Mouse (Mus musculus) heart, adult 2 months (tissue): ENCODE measurements around the gene Narfl.

Source experiments
- CTCF ChIP-seq: fragments of 200-600 bp; IDR thresholded peaks from 2 replicates; pipeline ENCODE4 v1.8.1; 2022; ENCODE audit warnings: antibody characterized with exemption, mild to moderate bottlenecking, moderate library complexity
- EP300 ChIP-seq: fragments of 200-500 bp; IDR thresholded peaks from 2 replicates; pipeline ENCODE4 v1.6.1; 2011; ENCODE audit warnings: low read depth, low read length, control low read depth; ENCODE audit not compliant: insufficient read depth
- POLR2A ChIP-seq: fragments of 200-500 bp; IDR thresholded peaks from 2 replicates; pipeline ENCODE4 v1.6.1; 2011; ENCODE audit warnings: mild to moderate bottlenecking, low read depth, low read length, control low read depth; ENCODE audit not compliant: insufficient read depth

DNA sequence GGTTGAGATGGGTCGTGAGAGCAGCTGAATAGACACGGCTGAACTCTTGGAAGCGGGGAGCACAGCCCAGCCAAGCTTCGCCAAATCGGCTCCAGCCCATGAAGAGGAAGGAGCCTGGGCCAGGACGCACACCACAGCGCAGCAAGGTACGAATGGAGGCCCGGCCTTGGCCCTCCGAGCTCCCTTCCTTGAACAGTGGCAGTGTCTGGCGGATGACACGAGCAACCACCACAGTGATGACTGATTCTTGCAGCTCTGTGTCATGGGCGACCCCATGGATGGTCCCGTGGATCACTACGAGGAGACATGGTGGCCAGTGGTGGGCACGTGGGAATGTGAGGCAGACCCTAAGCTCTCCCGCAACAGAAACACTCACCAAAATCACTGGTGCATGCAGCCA is 21.4 kb downstream of the Narfl start:
- TF ChIP-seq CTCF (no peak), EP300 (no peak), POLR2A (no peak)
